In the genomic region with DNA sequence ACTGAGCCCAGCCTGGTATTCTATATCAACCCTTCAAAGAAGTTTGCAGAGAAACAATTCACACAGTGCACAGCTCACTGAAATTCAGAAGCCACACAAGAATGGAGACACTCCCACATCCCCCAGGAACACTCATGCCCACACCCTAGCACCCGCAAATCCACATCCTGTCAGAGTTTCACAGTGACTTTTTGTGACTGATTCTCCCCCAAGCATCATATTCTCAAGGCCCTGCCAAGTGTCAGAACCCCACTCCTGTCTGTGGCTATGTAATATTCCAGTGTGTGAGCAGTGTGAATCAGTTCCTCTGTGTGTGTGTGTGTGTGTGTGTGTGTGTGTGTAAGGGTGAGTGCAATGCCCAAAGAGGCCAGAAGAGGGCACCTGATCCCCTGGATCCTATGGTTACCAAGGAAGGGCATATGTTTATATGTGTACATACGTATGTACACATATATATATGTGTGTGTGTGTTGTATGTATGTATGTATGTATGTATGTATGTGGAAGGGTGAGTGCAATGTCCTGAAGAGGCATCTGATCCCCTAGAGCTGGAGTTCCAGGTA, we compare ENCODE assay signal across 18 mouse cellular contexts. TPM values are rescaled to one million over a fixed set of nuclear protein-coding genes. Genes with fewer than 3 reads are reported as not detected.
DNase-seq lines count a peak whose midpoint lies in the region; ATAC-seq and TF ChIP-seq lines count a peak whose summit lies in the region.
"Had no signal": no experiment of that assay in that cellular context is flagged by ENCODE, and none has a peak within 500 bp of the region (broad histone marks: within the 10 kb centered on the region; RNA-seq: fewer than 3 reads in every experiment).

No protein-coding gene starts in this region.

- WGBS in cerebellum, adult 2 months, result 100% methylated on average over 2 of the region's 2 CpGs
- WGBS in hindbrain, embryonic 12.5 days, result 100% methylated on average over 2 of the region's 2 CpGs

- no peaks in the 10 kb centered on the region for H3K27me3 ChIP-seq in cerebellum, adult 2 months (ENCODE audit: control insufficient read depth, insufficient read depth, low read length)
- peaks cover 3% of the 10 kb centered on the region; the same call in 1 of the 2 replicates for H3K27me3 ChIP-seq in E14TG2a.4 (ENCODE audit: insufficient read depth, low read length)
- no peaks in the 10 kb centered on the region for H3K27me3 ChIP-seq in hindbrain, embryonic 12.5 days
- H3K27me3 ChIP-seq: hindbrain, embryonic 13.5 days; neural tube, embryonic 13.5 days had no signal

- TF ChIP-seq POLR2A in cerebellum, adult 2 months (IDR thresholded peaks at IDR 0.05; ENCODE audit: borderline replicate concordance, insufficient read depth, low read length), result no peak

- no peak overlapping the region for H3K27ac ChIP-seq in cerebellum, adult 2 months (ENCODE audit: insufficient read depth, low read length)
- no peak overlapping the region for H3K27ac ChIP-seq in hindbrain, embryonic 12.5 days
- H3K27ac ChIP-seq: hindbrain, embryonic 13.5 days; neural tube, embryonic 13.5 days had no signal

- H3K36me3 ChIP-seq in E14TG2a.4 (ENCODE audit: insufficient read depth, low read length), result peaks cover 27% of the 10 kb centered on the region
- peaks cover 23% of the 10 kb centered on the region for H3K36me3 ChIP-seq in hindbrain, embryonic 12.5 days

- ATAC-seq in megakaryocyte progenitor cell, adult 5-6 weeks (replicated peaks; ENCODE audit: poor library complexity), result 0 out of 2 replicates have a peak, but pooled peaks have one; percentile 11
- no peak for ATAC-seq in hindbrain, embryonic 12.5 days (ENCODE audit: low FRiP score)

- H3K9me3 ChIP-seq in E14TG2a.4 (ENCODE audit: low read length), result no peaks in the 10 kb centered on the region
- peaks cover 9% of the 10 kb centered on the region; the same call in 1 of the 2 replicates for H3K9me3 ChIP-seq in hindbrain, embryonic 12.5 days (replicated peaks)
- H3K9me3 ChIP-seq: hindbrain, embryonic 13.5 days; neural tube, embryonic 13.5 days had no signal

- H3K4me2 ChIP-seq in hindbrain, embryonic 12.5 days (replicated peaks), result no peak overlapping the region
- H3K4me2 ChIP-seq: hindbrain, embryonic 13.5 days; neural tube, embryonic 13.5 days had no signal

- TF ChIP-seq CTCF in cerebellum, adult 2 months (IDR thresholded peaks at IDR 0.05; ENCODE audit: borderline replicate concordance, insufficient read depth, low read depth, low read length), result peak; percentile 16; the same call in 1 of the 2 replicates
- TF ChIP-seq CTCF in E14TG2a.4 (conservative IDR thresholded peaks at IDR 0.05; ENCODE audit: low read length), result peak; percentile 71

- H3K9ac ChIP-seq in hindbrain, embryonic 12.5 days, result no peak overlapping the region
- H3K9ac ChIP-seq: hindbrain, embryonic 13.5 days; neural tube, embryonic 13.5 days had no signal

- DNase-seq in cerebellum, adult 2 months, result no peak
- no peak for DNase-seq in cerebellum, adult 9-10 months
- DNase-seq in kidney, postnatal 10 days, result peak; percentile 22
- no peak for DNase-seq in kidney, adult 11 months
- no peak for DNase-seq in layer of hippocampus, postnatal 10 days (ENCODE audit: low spot score in 2 of 2)
- DNase-seq: adrenal gland, adult 2 months; cerebellum, adult 8-10 months; gastrocnemius, postnatal 14 days; heart, postnatal 10 days; kidney, adult 9 months; right cerebral cortex, postnatal 14 days; thymus, adult 18-20 months had no signal

- peaks cover 31% of the 10 kb centered on the region for H3K4me1 ChIP-seq in cerebellum, adult 2 months (ENCODE audit: control insufficient read depth, insufficient read depth, low read length)
- peaks cover 52% of the 10 kb centered on the region for H3K4me1 ChIP-seq in E14TG2a.4 (replicated peaks; ENCODE audit: low read depth, low read length)
- 0 out of 2 replicates have a peak, but pooled peaks cover 2% of the 10 kb centered on the region for H3K4me1 ChIP-seq in hindbrain, embryonic 12.5 days
- H3K4me1 ChIP-seq: hindbrain, embryonic 13.5 days; neural tube, embryonic 13.5 days had no signal

- no peak overlapping the region for H3K4me3 ChIP-seq in cerebellum, adult 2 months (replicated peaks; ENCODE audit: insufficient read depth, low read depth, low read length)
- H3K4me3 ChIP-seq in E14TG2a.4 (replicated peaks; ENCODE audit: low read length), result no peak overlapping the region
- no peak overlapping the region for H3K4me3 ChIP-seq in hindbrain, embryonic 12.5 days
- H3K4me3 ChIP-seq: hindbrain, embryonic 13.5 days; neural tube, embryonic 13.5 days had no signal

RNA-seq across cellular contexts. Expression of a gene that starts 3.2 kb away (rescaled TPM):
- polyA plus RNA-seq in cerebellum, adult 2 months (2012; rRNA removed), result 2.3 and 2.8 TPM in 2 replicates
- 0.29 and 0.49 TPM in 2 replicates for total RNA-seq in megakaryocyte progenitor cell, adult 5-6 weeks (2015)
- 1.1 and 2.8 TPM in 2 replicates for total RNA-seq in megakaryocyte progenitor cell, adult 5-6 weeks (2017)
- total RNA-seq in layer of hippocampus, postnatal 10 days (2021), result 1 to 10 TPM; 1.6 to 1.8 TPM
- polyA plus RNA-seq in hindbrain, embryonic 12.5 days (2016; fragmentation: Nextera tagmentation; extraction: Ambion mirVana), result 1.2 and 1.3 TPM in 2 replicates

RNA-seq across cellular contexts. Expression of a gene that starts 10.1 kb away (rescaled TPM):
- 93.9 and 106 TPM in 2 replicates for polyA plus RNA-seq in cerebellum, adult 2 months (2012; rRNA removed)
- total RNA-seq in megakaryocyte progenitor cell, adult 5-6 weeks (2015), result 69.2 and 79.0 TPM in 2 replicates
- 154 and 169 TPM in 2 replicates for total RNA-seq in megakaryocyte progenitor cell, adult 5-6 weeks (2017)
- total RNA-seq in layer of hippocampus, postnatal 10 days (2021), result 10 to 100 TPM; 54.8 to 56.2 TPM
- polyA plus RNA-seq in hindbrain, embryonic 12.5 days (2016; fragmentation: Nextera tagmentation; extraction: Ambion mirVana), result 121 and 124 TPM in 2 replicates

RNA-seq across cellular contexts. Expression of a gene that starts 12.2 kb away (rescaled TPM):
- 1,261 and 1,264 TPM in 2 replicates for polyA plus RNA-seq in cerebellum, adult 2 months (2012; rRNA removed)
- 441 and 471 TPM in 2 replicates for total RNA-seq in megakaryocyte progenitor cell, adult 5-6 weeks (2015)
- total RNA-seq in megakaryocyte progenitor cell, adult 5-6 weeks (2017), result 272 TPM in 2 replicates
- 100 to 1,000 TPM; 692 to 694 TPM for total RNA-seq in layer of hippocampus, postnatal 10 days (2021)
- 658 and 661 TPM in 2 replicates for polyA plus RNA-seq in hindbrain, embryonic 12.5 days (2016; fragmentation: Nextera tagmentation; extraction: Ambion mirVana)

RNA-seq across cellular contexts. Expression of a gene that starts 22.9 kb away (rescaled TPM):
- polyA plus RNA-seq in cerebellum, adult 2 months (2012; rRNA removed), result 93.3 and 95.4 TPM in 2 replicates
- 8.3 and 10.2 TPM in 2 replicates for total RNA-seq in megakaryocyte progenitor cell, adult 5-6 weeks (2015)
- total RNA-seq in megakaryocyte progenitor cell, adult 5-6 weeks (2017), result 8.2 and 10.4 TPM in 2 replicates
- total RNA-seq in layer of hippocampus, postnatal 10 days (2021), result 10 to 100 TPM; 68.5 to 80.9 TPM
- polyA plus RNA-seq in hindbrain, embryonic 12.5 days (2016; fragmentation: Nextera tagmentation; extraction: Ambion mirVana), result 68.1 and 69.4 TPM in 2 replicates

RNA-seq across cellular contexts. Expression of a gene that starts 24.4 kb away (rescaled TPM):
- polyA plus RNA-seq in cerebellum, adult 2 months (2012; rRNA removed), result 227 and 270 TPM in 2 replicates
- total RNA-seq in megakaryocyte progenitor cell, adult 5-6 weeks (2015), result not detected in 2 replicates
- total RNA-seq in megakaryocyte progenitor cell, adult 5-6 weeks (2017), result not detected in 2 replicates
- total RNA-seq in layer of hippocampus, postnatal 10 days (2021), result 10 to 100 TPM; 82.8 to 84.2 TPM
- 0.45 and 0.48 TPM in 2 replicates for polyA plus RNA-seq in hindbrain, embryonic 12.5 days (2016; fragmentation: Nextera tagmentation; extraction: Ambion mirVana)
- polyA plus RNA-seq: lung, embryonic 16.5 days had no signal
